Comparison of ENCODE assay signal across 11 mouse cellular contexts in the genomic region with DNA sequence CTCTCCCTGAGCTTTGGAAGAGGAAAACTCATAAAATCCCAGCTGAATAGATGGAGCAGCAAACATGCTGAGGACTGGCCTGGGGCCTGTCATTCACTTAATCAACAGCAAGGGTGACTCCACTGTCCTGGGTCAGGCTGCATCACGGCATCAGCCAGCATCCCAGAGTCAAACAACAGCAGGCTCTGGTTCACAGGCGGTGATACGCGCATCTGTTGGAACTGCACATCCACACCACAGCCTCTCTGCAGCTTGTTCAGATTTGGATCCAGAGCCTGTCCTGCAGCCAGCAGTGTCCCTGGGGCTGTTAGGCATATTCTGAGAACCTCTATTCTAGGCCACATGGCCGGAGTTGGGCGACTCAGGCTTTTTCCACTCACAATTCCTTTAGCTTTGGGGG. TPM values are rescaled to one million over a fixed set of nuclear protein-coding genes. Genes with fewer than 3 reads are reported as not detected.
A peak's percentile ranks its signal among the peaks of the same experiment; 100 is the strongest.
DNase-seq lines count a peak whose midpoint lies in the region; ATAC-seq and TF ChIP-seq lines count a peak whose summit lies in the region.
"Had no signal": no experiment of that assay in that cellular context is flagged by ENCODE, and none has a peak within 500 bp of the region (broad histone marks: within the 10 kb centered on the region; RNA-seq: fewer than 3 reads in every experiment).

No protein-coding gene starts in this region.

- TF ChIP-seq POLR2A in small intestine, adult 2 months (IDR thresholded peaks at IDR 0.05; ENCODE audit: low read depth, low read length): no peak

- H3K4me2 ChIP-seq in forebrain, embryonic 12.5 days: no peak overlapping the region
- H3K4me2 ChIP-seq: liver, embryonic 13.5 days; midbrain, embryonic 13.5 days had no signal

- no peaks in the 10 kb centered on the region for H3K36me3 ChIP-seq in small intestine, adult 2 months (ENCODE audit: control insufficient read depth, insufficient read depth, low read length)
- no peaks in the 10 kb centered on the region for H3K36me3 ChIP-seq in forebrain, embryonic 12.5 days (replicated peaks)
- H3K36me3 ChIP-seq: hindbrain, embryonic 10.5 days; liver, embryonic 13.5 days; midbrain, embryonic 13.5 days had no signal

- H3K9ac ChIP-seq in forebrain, embryonic 12.5 days: no peak overlapping the region
- H3K9ac ChIP-seq: liver, embryonic 13.5 days; midbrain, embryonic 13.5 days had no signal

- no peak for DNase-seq in cerebellum, postnatal 36 days
- DNase-seq in left cerebral cortex, postnatal 4 days: peak; percentile 5
- DNase-seq in left cerebral cortex, postnatal 10 days (ENCODE audit: extremely low spot score in 1 of 2, low spot score in 2 of 2): no peak
- DNase-seq in gastrocnemius, postnatal 36 days: peak; percentile 70 to 74
- no peak for DNase-seq in layer of hippocampus, adult 9-10 months (ENCODE audit: low spot score)
- DNase-seq: liver, embryonic 13.5 days had no signal

- intact Hi-C loops in left cerebral cortex, postnatal 4 days (cut with DNase I): no loop called here
- intact Hi-C loops in left cerebral cortex, postnatal 10 days (cut with DNase I): no loop called here
- intact Hi-C loops in gastrocnemius, postnatal 36 days (cut with DNase I): no loop called here

- H3K4me3 ChIP-seq in small intestine, adult 2 months (ENCODE audit: low read depth, low read length): no peak overlapping the region
- no peak overlapping the region for H3K4me3 ChIP-seq in forebrain, embryonic 12.5 days (replicated peaks)
- H3K4me3 ChIP-seq: hindbrain, embryonic 10.5 days; liver, embryonic 13.5 days; midbrain, embryonic 13.5 days had no signal

- peak overlapping the region; percentile 43; the same call in 1 of the 2 replicates for H3K27ac ChIP-seq in small intestine, adult 2 months (ENCODE audit: insufficient read depth, low read depth, low read length)
- H3K27ac ChIP-seq in forebrain, embryonic 12.5 days: no peak overlapping the region
- H3K27ac ChIP-seq: hindbrain, embryonic 10.5 days; liver, embryonic 13.5 days; midbrain, embryonic 13.5 days had no signal

- WGBS in small intestine, adult 2 months: 80% methylated on average over 6 of the region's 6 CpGs
- WGBS in forebrain, embryonic 12.5 days: 83% methylated on average over 6 of the region's 6 CpGs

- TF ChIP-seq CTCF in small intestine, adult 2 months (IDR thresholded peaks at IDR 0.05; ENCODE audit: extremely low read depth, insufficient read length, insufficient replicate concordance, low read depth, low read length): no peak

- H3K9me3 ChIP-seq in forebrain, embryonic 12.5 days: no peaks in the 10 kb centered on the region
- H3K9me3 ChIP-seq: midbrain, embryonic 13.5 days had no signal

- no peaks in the 10 kb centered on the region for H3K27me3 ChIP-seq in small intestine, adult 2 months (ENCODE audit: control insufficient read depth, insufficient read depth, low read length)
- no peaks in the 10 kb centered on the region for H3K27me3 ChIP-seq in forebrain, embryonic 12.5 days
- H3K27me3 ChIP-seq: liver, embryonic 13.5 days; midbrain, embryonic 13.5 days had no signal

- no peaks in the 10 kb centered on the region; the same call in none of the 2 replicates for H3K4me1 ChIP-seq in small intestine, adult 2 months (ENCODE audit: control insufficient read depth, insufficient read depth, insufficient read length, low read length)
- H3K4me1 ChIP-seq in forebrain, embryonic 12.5 days: 0 out of 2 replicates have a peak, but pooled peaks cover 2% of the 10 kb centered on the region
- H3K4me1 ChIP-seq: midbrain, embryonic 13.5 days had no signal

- peak; percentile 40; the same call in 1 of the 2 replicates for ATAC-seq in cerebellum, adult (ENCODE audit: insufficient number of reproducible peaks, low FRiP score, low TSS enrichment)
- ATAC-seq in forebrain, embryonic 12.5 days (ENCODE audit: low FRiP score): no peak
- ATAC-seq: midbrain, embryonic 13.5 days had no signal

RNA-seq across cellular contexts. Expression of a gene that starts 32.1 kb away (rescaled TPM):
- 1 to 10 TPM; 3.9 to 4.8 TPM for total RNA-seq in left cerebral cortex, postnatal 4 days (2021)
- total RNA-seq in left cerebral cortex, postnatal 10 days (2021): 1 to 10 TPM; 2.9 to 3.8 TPM
- 1 to 10 TPM; 7.2 to 7.3 TPM for total RNA-seq in gastrocnemius, postnatal 36 days (2021)
- polyA plus RNA-seq in small intestine, adult 2 months (2012; rRNA removed): 1.0 and 1.9 TPM in 2 replicates
- 17.5 and 17.9 TPM in 2 replicates for polyA plus RNA-seq in forebrain, embryonic 12.5 days (2016; fragmentation: Nextera tagmentation; extraction: Ambion mirVana)

RNA-seq across cellular contexts. Expression of a gene that starts 32.4 kb away (rescaled TPM):
- total RNA-seq in left cerebral cortex, postnatal 4 days (2021): 10 to 100 TPM; 60.5 to 65.0 TPM
- 10 to 100 TPM; 63.2 to 63.9 TPM for total RNA-seq in left cerebral cortex, postnatal 10 days (2021)
- 10 to 100 TPM; 37.3 to 46.2 TPM for total RNA-seq in gastrocnemius, postnatal 36 days (2021)
- 17.5 and 36.0 TPM in 2 replicates for polyA plus RNA-seq in small intestine, adult 2 months (2012; rRNA removed)
- polyA plus RNA-seq in forebrain, embryonic 12.5 days (2016; fragmentation: Nextera tagmentation; extraction: Ambion mirVana): 93.7 and 98.9 TPM in 2 replicates

Comparison
In these comparisons a context has a peak if more than half of its experiments do, and no peak if none do; other contexts are left out.
1. DNase-seq: peak in left cerebral cortex, postnatal 4 days (single experiment) and gastrocnemius, postnatal 36 days (2 of 2); none in cerebellum, postnatal 36 days (0 of 2), left cerebral cortex, postnatal 10 days (0 of 2) and layer of hippocampus, adult 9-10 months (single experiment).